Mouse (Mus musculus) B cell, adult 67 days (primary cell): ENCODE results near the gene Ramp1. TPM values are rescaled to one million over a fixed set of nuclear protein-coding genes. Genes with fewer than 3 reads are reported as not detected.

Experiments
- total RNA-seq, 2 experiments: library from RNA; stranded (reverse); gene quantifications; 4 replicates each; pipeline ENCODE4 v1.2.4; 2023

Gene Ramp1
- total RNA-seq = under 1 TPM in 1 of 2 experiments, not detected in 1; 0.23 TPM

GRCm38 (mm10) chr1:91179533-91180173 lies at the start of gene Ramp1:
Ramp1 (plus strand) TSS chr1:91179822.

GRCm38 (mm10) chr1:91144813-91145212 lies 34.8 kb upstream of the Ramp1 start, which contains the start of gene Rbm44:
Rbm44 (plus strand) TSS chr1:91145089.

GRCm38 (mm10) chr1:91249564-91250414 lies 70.2 kb downstream of the Ramp1 start, which contains the start of gene Ube2f:
Ube2f (plus strand) TSS chr1:91250304.

Other genes starting within 250 kb of the Ramp1 start
- not detected for gene Prlh, start 226.7 kb upstream of the Ramp1 start, total RNA-seq
- gene Rab17, start 210.2 kb upstream of the Ramp1 start, total RNA-seq = not detected
- gene Lrrfip1, start 181.1 kb upstream of the Ramp1 start, total RNA-seq = 100 to 1,000 TPM; 141 to 144 TPM
- gene Rbm44, start 34.7 kb upstream of the Ramp1 start, total RNA-seq = 1 to 10 TPM; 1.8 to 2.7 TPM
- gene Ube2f, start 70.5 kb downstream of the Ramp1 start, total RNA-seq = 10 to 100 TPM; 50.8 to 66.0 TPM
- 10 to 100 TPM; 28.1 to 40.0 TPM for gene Scly, start 118.5 kb downstream of the Ramp1 start, total RNA-seq
- gene Espnl, start 142.3 kb downstream of the Ramp1 start, total RNA-seq = under 1 TPM in 1 of 2 experiments, not detected in 1; 0.39 TPM
- gene Klhl30, start 171.2 kb downstream of the Ramp1 start, total RNA-seq = not detected
- not detected for gene Erfe, start 186.6 kb downstream of the Ramp1 start, total RNA-seq
- gene Ilkap, start 219.0 kb downstream of the Ramp1 start, total RNA-seq = 100 to 1,000 TPM; 115 to 116 TPM
- 10 to 100 TPM; 35.1 to 49.2 TPM for gene Hes6, start 234.2 kb downstream of the Ramp1 start, total RNA-seq